Mouse (Mus musculus) retina, adult 2 months (tissue): ENCODE results near the gene Ctnnd2.
"Not testable (repeated sequence)": the region's sequence is repeated elsewhere in the genome, so short reads cannot be mapped to it uniquely, and the experiment has no call there.

Experiments
- DNase-seq: peaks from one replicate; pipeline ENCODE4 v3.0.0-alpha.2; 2012; ENCODE audit warnings: low read depth, low spot score

Gene Ctnnd2

GRCm38 (mm10) chr15:30172391-30173281 is at the start of gene Ctnnd2:
Ctnnd2 (plus strand) TSS chr15:30172593.
- peak; percentile 44 for DNase-seq

- no peak for DNase-seq
Measured at GRCm38 (mm10) chr15:30130705-30131104, 41.7 kb upstream of the Ctnnd2 start.

- DNase-seq, result not testable (repeated sequence)
Measured at GRCm38 (mm10) chr15:30139626-30140025, 32.8 kb upstream of the Ctnnd2 start.

- no peak for DNase-seq
Measured at GRCm38 (mm10) chr15:30145413-30145812, 27.0 kb upstream of the Ctnnd2 start.

GRCm38 (mm10) chr15:30152176-30152575 is 20.2 kb upstream of the Ctnnd2 start:
- DNase-seq, result no peak

GRCm38 (mm10) chr15:30157975-30158374 is 14.4 kb upstream of the Ctnnd2 start:
- no peak for DNase-seq

- no peak for DNase-seq
Measured at GRCm38 (mm10) chr15:30170031-30170430, 2.4 kb upstream of the Ctnnd2 start.

GRCm38 (mm10) chr15:30171493-30172195 is 749 bp upstream of the Ctnnd2 start:
- DNase-seq, result no peak

GRCm38 (mm10) chr15:30173370-30173941 is 1.1 kb downstream of the Ctnnd2 start:
- DNase-seq, result no peak

- DNase-seq, result no peak
Measured at GRCm38 (mm10) chr15:30174321-30174720, 1.9 kb downstream of the Ctnnd2 start.

GRCm38 (mm10) chr15:30184020-30184419 is 11.6 kb downstream of the Ctnnd2 start:
- DNase-seq, result no peak

- DNase-seq, result no peak
Measured at GRCm38 (mm10) chr15:30190872-30191271, 18.5 kb downstream of the Ctnnd2 start.

- DNase-seq, result no peak
Measured at GRCm38 (mm10) chr15:30191931-30192668, 19.7 kb downstream of the Ctnnd2 start.

- no peak for DNase-seq
Measured at GRCm38 (mm10) chr15:30198429-30198828, 26.0 kb downstream of the Ctnnd2 start.

GRCm38 (mm10) chr15:30199785-30200184 is 27.4 kb downstream of the Ctnnd2 start:
- DNase-seq, result no peak

GRCm38 (mm10) chr15:30201211-30201610 is 28.8 kb downstream of the Ctnnd2 start:
- DNase-seq, result no peak

GRCm38 (mm10) chr15:30201617-30202016 is 29.2 kb downstream of the Ctnnd2 start:
- no peak for DNase-seq

GRCm38 (mm10) chr15:30212746-30213145 is 40.4 kb downstream of the Ctnnd2 start:
- DNase-seq, result peak; percentile 6

GRCm38 (mm10) chr15:30215871-30216270 is 43.5 kb downstream of the Ctnnd2 start:
- DNase-seq, result no peak

- no peak for DNase-seq
Measured at GRCm38 (mm10) chr15:30229112-30229511, 56.7 kb downstream of the Ctnnd2 start.

- DNase-seq, result no peak
Measured at GRCm38 (mm10) chr15:30235210-30236034, 63.0 kb downstream of the Ctnnd2 start.
